Mouse (Mus musculus): ENCODE measurements around the gene Lef1.

The Lef1 gene

GRCm38 (mm10) chr3:131247851-131248250, 137.6 kb downstream of the Lef1 start:
- DNase-seq (ENCODE audit: low spot score), result no peak

GRCm38 (mm10) chr3:131248444-131248843, 138.2 kb downstream of the Lef1 start:
- DNase-seq (ENCODE audit: low spot score), result no peak

GRCm38 (mm10) chr3:131250283-131250682, 140.0 kb downstream of the Lef1 start:
- no peak for DNase-seq (ENCODE audit: low spot score)

- no peak for DNase-seq (ENCODE audit: low spot score)
Observed at GRCm38 (mm10) chr3:131250978-131251377, 140.7 kb downstream of the Lef1 start.

- DNase-seq (ENCODE audit: low spot score), result no peak
Observed at GRCm38 (mm10) chr3:131251601-131252000, 141.3 kb downstream of the Lef1 start.

GRCm38 (mm10) chr3:131254991-131255390, 144.7 kb downstream of the Lef1 start:
- no peak for DNase-seq (ENCODE audit: low spot score)

GRCm38 (mm10) chr3:131255399-131255981, 145.2 kb downstream of the Lef1 start:
- DNase-seq (ENCODE audit: low spot score), result no peak

- DNase-seq (ENCODE audit: low spot score), result no peak
Observed at GRCm38 (mm10) chr3:131258921-131259320, 148.7 kb downstream of the Lef1 start.

GRCm38 (mm10) chr3:131259392-131259965, 149.2 kb downstream of the Lef1 start:
- DNase-seq (ENCODE audit: low spot score), result no peak

- DNase-seq (ENCODE audit: low spot score), result no peak
Observed at GRCm38 (mm10) chr3:131260418-131260817, 150.1 kb downstream of the Lef1 start.

- DNase-seq (ENCODE audit: low spot score), result no peak
Observed at GRCm38 (mm10) chr3:131263766-131264486, 153.7 kb downstream of the Lef1 start.

GRCm38 (mm10) chr3:131265516-131265915, 155.2 kb downstream of the Lef1 start:
- no peak for DNase-seq (ENCODE audit: low spot score)

- no peak for DNase-seq (ENCODE audit: low spot score)
Observed at GRCm38 (mm10) chr3:131266366-131267050, 156.2 kb downstream of the Lef1 start.

GRCm38 (mm10) chr3:131270381-131270780, 160.1 kb downstream of the Lef1 start:
- DNase-seq (ENCODE audit: low spot score), result no peak

GRCm38 (mm10) chr3:131271157-131271556, 160.9 kb downstream of the Lef1 start:
- DNase-seq (ENCODE audit: low spot score), result no peak

- DNase-seq (ENCODE audit: low spot score), result peak; percentile 81
Observed at GRCm38 (mm10) chr3:131271559-131272373, 161.5 kb downstream of the Lef1 start, which contains the start of gene Hadh. TSS of gene Hadh (minus strand) at chr3:131272101.

- DNase-seq (ENCODE audit: low spot score), result no peak
Observed at GRCm38 (mm10) chr3:131272374-131273100, 162.3 kb downstream of the Lef1 start.

Measured in T-cell, adult 2 months (primary cell).